Mouse (Mus musculus) layer of hippocampus, postnatal 36 days (tissue): ENCODE results near the gene Ptpn14. TPM values are rescaled to one million over a fixed set of nuclear protein-coding genes. Genes with fewer than 3 reads are reported as not detected.

Experiments
- DNase-seq, 2 experiments: peaks; one replicate each; pipeline ENCODE4 v3.0.0; 2022
- total RNA-seq, 2 experiments: library from RNA; stranded (reverse); gene quantifications; 2 replicates each; pipeline ENCODE4 v1.2.3; 2021

The Ptpn14 gene
- total RNA-seq, 2 experiments from 2014 or later = 12.2 to 12.4 TPM

GRCm38 (mm10) chr1:189913093-189913760 lies 185.2 kb downstream of the Ptpn14 start:
- no peak for DNase-seq

GRCm38 (mm10) chr1:189916422-189917125 lies 188.5 kb downstream of the Ptpn14 start:
- DNase-seq = no peak

- no peak for DNase-seq
These were observed 189.0 kb downstream of the Ptpn14 start for GRCm38 (mm10) chr1:189917126-189917500.

- no peak for DNase-seq
These were observed 191.7 kb downstream of the Ptpn14 start for GRCm38 (mm10) chr1:189919756-189920155.

- DNase-seq = no peak
These were observed 192.9 kb downstream of the Ptpn14 start for GRCm38 (mm10) chr1:189920701-189921567.

- DNase-seq = no peak
These were observed 193.4 kb downstream of the Ptpn14 start for GRCm38 (mm10) chr1:189921568-189921817.

- peak; percentile 50 to 55 for DNase-seq
These were observed 193.9 kb downstream of the Ptpn14 start, which contains the start of gene Smyd2 for GRCm38 (mm10) chr1:189921818-189922592. Smyd2 (minus strand) TSS chr1:189922363.

- no peak for DNase-seq
These were observed 194.7 kb downstream of the Ptpn14 start for GRCm38 (mm10) chr1:189922721-189923120.

- DNase-seq = no peak
These were observed 195.1 kb downstream of the Ptpn14 start for GRCm38 (mm10) chr1:189923157-189923556.

- no peak for DNase-seq
These were observed 196.0 kb downstream of the Ptpn14 start for GRCm38 (mm10) chr1:189923871-189924568.

GRCm38 (mm10) chr1:189926279-189926678 lies 198.2 kb downstream of the Ptpn14 start:
- DNase-seq = no peak

Other genes starting within 250 kb of the Ptpn14 start
- 1 to 10 TPM; 1.2 to 1.9 TPM for gene Cenpf, start 40.2 kb upstream of the Ptpn14 start, total RNA-seq
- 10 to 100 TPM; 74.5 to 77.0 TPM for gene Smyd2, start 194.1 kb downstream of the Ptpn14 start, total RNA-seq